Mouse (Mus musculus): ENCODE data around the gene Crp. TPM values are rescaled to one million over a fixed set of nuclear protein-coding genes. Genes with fewer than 3 reads are reported as not detected.

Crp gene
- polyA plus RNA-seq (2017; shearing (Covaris generic)): not detected

GRCm38 (mm10) chr1:172697844-172698243, at the start of gene Crp:
Gene Crp (plus strand): TSS chr1:172698055.

Other genes starting within 250 kb of the Crp start
- not detected for gene Slamf9, start 222.7 kb upstream of the Crp start, polyA plus RNA-seq (2017; shearing (Covaris generic))
- 2.3 TPM for gene Igsf9, start 216.3 kb upstream of the Crp start, polyA plus RNA-seq (2017; shearing (Covaris generic))
- gene Tagln2, start 198.0 kb upstream of the Crp start, polyA plus RNA-seq (2017; shearing (Covaris generic)): 369 TPM
- gene Cfap45, start 177.3 kb upstream of the Crp start, polyA plus RNA-seq (2017; shearing (Covaris generic)): 0.37 TPM
- not detected for gene Vsig8, start 142.1 kb upstream of the Crp start, polyA plus RNA-seq (2017; shearing (Covaris generic))
- 0.16 TPM for gene Slamf8, start 107.5 kb upstream of the Crp start, polyA plus RNA-seq (2017; shearing (Covaris generic))
- not detected for gene Fcrl6, start 95.5 kb upstream of the Crp start, polyA plus RNA-seq (2017; shearing (Covaris generic))
- gene Dusp23, start 65.1 kb upstream of the Crp start, polyA plus RNA-seq (2017; shearing (Covaris generic)): 8.1 TPM
- gene Apcs, start 197.0 kb downstream of the Crp start, polyA plus RNA-seq (2017; shearing (Covaris generic)): not detected

Measured in CD4-positive, CD25-positive, alpha-beta regulatory T cell, adult 9 weeks (primary cell).